Mouse (Mus musculus): ENCODE measurements around the gene Pou2f3.

The Pou2f3 gene

DNA sequence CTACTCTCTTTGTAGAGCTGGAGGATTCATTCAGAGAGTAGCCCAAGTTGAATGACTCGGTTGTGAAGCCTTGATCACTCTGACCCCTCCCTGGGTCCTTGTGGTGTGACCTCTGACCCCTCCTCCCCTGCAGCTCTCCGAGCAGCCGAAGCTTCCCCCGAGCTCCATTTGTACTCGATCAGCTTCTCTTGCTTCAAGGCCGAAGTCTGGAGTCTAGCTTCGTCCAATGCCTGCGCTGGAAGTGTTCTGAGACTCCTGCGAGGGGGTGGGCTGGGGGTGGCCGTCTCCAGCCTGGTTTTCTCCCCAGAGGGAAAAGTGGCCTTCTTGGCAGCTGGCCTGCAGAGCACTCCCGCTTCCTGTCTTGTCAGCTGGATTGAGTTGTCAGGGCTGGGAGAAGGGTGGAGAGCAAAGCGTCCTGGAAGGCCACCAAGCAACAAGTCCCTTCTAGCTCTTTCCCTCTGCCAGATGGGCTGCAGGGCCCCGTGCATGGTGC lies at the start of gene Pou2f3:
TSS of gene Pou2f3 (minus strand) at position 180 of the 493 bp plus-strand sequence.
- in situ Hi-C loops (cut with MboI, MseI), result loop anchor here (10.0 kb wide), 2 partner anchors 205 to 745 kb away; no protein-coding TSS in a partner anchor

DNA sequence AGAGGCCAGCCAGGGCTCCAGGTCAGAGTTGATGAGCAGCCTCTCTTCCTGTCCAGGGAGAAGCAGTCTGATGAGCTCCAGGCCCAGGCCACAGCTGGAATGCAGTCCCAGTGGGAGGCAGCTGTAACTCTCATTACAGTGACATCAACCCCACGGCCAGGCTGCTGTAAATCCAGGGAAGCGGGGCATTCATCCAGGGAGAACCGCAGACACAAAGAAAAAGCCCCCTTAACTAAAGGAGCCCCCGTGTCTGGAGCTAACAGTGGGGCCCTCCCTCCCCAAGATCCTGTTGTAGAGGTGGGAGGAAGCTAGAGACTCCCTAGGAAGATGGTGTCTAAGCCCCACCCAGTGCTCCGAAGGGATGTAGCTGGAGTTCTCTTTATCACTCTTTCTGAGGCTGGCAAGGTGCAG lies 43.1 kb upstream of the Pou2f3 start:
- in situ Hi-C loops (cut with MboI, MseI), result no loop called here

DNA sequence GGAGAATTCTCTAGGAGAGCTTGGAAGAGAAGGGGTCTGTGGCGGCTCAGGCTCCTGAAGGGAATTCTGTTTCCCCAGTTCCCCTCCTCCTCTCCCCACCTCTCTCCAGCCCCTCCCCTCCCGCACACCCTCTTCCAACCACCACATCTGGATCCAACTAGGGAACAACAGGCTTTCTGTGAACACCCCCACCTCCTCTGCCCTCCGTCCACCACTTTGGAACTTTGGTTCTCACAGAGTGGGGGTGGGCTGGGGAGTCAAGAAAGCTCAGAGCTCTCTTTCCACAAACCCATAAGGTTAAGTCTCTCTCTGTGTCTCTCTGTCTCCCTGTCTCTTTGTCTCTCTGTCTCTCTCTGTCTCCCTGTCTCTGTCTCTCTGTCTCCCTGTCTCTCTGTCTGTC lies 42.6 kb upstream of the Pou2f3 start:
- in situ Hi-C loops (cut with MboI, MseI), result no loop called here

DNA sequence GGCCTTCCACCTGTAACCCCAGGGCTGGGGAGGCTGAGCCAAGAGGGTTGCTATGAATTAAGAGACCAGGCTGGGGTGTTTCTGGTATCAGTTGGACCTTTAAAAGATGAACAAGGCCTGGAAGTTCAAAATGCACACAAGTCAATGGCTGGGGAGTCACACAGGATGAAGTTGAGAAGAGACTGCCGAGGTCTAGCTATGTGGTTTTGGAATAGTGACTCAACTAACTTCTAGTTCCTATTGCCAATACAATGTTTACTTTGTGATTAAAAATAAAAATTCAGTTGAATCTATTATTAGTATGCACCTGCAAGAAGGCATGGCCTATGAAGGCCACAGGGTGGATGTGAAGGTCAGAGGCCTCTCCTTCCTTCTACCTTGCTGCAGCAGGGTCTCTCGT lies 41.6 kb upstream of the Pou2f3 start:
- in situ Hi-C loops (cut with MboI, MseI), result no loop called here

DNA sequence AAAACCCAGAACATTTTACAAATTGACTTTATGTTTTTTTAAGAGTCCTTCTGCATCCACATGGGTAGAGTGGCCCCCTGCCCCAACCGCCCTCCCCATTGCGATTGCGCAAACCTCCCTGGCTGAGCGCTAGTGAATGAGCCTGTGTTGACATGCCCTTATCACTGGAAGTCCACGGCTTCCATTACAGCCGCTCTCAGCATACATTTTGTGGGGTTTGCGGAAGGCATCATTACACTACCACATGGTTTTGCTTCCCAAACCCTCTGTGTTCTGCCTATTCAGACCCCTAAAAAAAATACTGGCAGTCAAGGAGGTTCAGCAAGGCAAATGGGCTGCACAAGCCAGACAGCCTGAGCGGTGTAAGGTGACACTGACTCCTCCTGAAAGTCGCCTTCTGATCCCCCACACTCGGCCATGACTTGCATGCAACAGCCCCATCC lies 36.6 kb upstream of the Pou2f3 start:
- in situ Hi-C loops (cut with MboI, MseI), result no loop called here

DNA sequence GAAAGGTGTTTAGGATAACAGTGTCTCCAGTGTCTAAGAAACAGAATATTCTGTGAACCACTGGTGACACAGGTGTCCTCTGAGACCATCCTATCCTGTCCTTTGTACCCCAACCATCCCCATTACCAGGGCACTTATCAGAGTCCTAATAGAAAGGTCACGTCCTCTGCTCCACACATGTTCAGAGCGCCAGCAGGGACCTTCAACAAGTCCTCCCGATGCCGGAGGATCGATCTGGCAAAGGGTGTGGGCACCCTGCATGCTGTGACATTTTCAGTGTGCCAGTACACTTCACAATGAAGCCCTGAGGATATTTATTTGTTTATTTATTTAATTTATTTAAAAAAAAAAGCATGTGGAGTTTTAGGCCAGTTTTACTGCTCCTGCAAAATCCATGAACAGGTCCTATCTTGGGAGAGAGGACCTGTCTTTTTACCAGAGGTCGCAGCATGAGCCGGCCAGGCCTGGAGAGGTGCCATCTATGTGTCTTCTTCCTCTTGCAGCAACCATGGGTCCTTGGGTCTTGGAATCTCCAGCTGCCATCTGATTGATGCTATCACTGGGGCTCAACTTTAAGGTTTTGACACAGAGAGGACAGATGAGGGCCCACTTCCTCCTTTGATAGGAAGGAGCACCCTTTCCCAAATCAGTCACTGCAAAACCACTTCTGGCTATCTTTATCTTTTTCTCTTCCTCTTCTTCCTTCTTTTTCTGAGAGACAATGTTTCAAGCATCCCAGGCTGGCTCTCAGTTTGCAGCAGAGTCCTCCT lies 35.8 kb upstream of the Pou2f3 start:
- in situ Hi-C loops (cut with MboI, MseI), result no loop called here

DNA sequence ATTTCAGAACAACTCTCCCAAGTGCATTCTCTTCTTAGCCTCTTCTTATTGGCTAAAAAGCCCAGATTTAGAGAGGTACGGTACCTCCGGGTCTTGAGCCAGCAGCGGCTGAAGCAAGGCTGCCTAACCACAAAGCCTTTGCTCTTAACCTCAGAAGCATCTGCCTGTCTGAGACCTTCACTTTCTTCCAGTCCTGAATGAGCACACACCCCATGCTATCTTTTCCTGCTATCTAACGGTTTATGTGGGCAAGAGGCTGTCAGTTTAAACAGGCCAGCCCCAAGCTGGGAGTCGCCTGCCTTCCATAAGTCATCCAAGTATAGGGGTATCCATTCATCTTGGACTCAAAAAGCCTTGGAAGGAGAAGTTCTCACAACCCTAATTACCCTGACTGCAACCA lies 32.3 kb upstream of the Pou2f3 start:
- in situ Hi-C loops (cut with MboI, MseI), result no loop called here

DNA sequence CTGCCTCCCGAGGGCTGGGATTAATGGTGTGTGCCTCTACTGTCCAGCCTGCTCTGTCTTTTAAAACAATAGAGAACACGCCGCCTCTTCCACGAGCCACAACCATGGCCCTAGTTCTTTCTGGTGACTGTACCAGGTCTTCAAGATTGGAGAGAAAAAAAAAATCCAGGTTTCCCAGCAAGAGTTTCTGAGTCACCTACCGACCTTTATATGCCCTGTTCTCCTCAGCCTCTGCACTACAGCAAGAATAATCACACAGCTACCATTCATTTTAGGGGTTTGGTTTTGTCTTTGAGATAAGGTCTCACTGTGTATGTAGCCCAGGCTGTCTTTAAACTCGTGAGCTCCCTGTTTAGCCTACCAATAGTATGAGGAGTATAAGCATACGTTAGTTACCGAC lies 31.8 kb upstream of the Pou2f3 start:
- in situ Hi-C loops (cut with MboI, MseI), result no loop called here

DNA sequence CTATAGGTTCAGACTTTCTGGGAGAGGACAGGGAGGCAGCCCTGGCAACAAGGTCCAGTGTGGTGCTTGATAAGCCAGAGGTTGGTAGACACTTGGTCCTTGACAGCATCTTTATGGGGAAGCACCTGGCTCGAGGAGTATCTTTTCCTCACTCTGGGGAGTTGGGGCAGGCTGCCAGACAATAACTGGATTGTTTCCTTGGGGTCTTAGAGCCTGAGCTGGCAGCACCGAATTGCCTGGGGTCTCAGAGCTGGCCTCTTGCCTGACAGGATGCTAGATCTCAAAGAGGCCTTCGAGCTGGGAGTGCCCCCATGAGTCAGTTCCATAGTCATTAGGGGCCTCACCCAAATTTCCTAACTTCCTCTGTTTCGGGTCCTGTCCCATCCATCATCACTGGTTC lies 31.1 kb upstream of the Pou2f3 start:
- in situ Hi-C loops (cut with MboI, MseI), result no loop called here

DNA sequence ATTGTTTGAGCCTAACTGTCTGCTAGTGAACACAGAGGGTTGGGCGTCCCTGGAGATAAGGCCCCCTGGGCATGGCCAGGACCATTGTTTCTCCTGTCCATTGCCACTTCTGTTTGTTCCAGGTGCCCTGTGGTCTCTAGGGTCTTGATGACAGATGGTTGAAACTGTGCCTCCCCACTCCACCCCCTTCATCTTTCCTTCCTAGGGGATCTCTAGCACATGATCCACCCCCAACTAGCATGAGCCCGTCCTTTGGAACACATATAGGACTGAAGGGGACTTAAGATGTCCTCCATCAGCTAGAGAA lies 30.4 kb upstream of the Pou2f3 start:
- in situ Hi-C loops (cut with MboI, MseI), result no loop called here

DNA sequence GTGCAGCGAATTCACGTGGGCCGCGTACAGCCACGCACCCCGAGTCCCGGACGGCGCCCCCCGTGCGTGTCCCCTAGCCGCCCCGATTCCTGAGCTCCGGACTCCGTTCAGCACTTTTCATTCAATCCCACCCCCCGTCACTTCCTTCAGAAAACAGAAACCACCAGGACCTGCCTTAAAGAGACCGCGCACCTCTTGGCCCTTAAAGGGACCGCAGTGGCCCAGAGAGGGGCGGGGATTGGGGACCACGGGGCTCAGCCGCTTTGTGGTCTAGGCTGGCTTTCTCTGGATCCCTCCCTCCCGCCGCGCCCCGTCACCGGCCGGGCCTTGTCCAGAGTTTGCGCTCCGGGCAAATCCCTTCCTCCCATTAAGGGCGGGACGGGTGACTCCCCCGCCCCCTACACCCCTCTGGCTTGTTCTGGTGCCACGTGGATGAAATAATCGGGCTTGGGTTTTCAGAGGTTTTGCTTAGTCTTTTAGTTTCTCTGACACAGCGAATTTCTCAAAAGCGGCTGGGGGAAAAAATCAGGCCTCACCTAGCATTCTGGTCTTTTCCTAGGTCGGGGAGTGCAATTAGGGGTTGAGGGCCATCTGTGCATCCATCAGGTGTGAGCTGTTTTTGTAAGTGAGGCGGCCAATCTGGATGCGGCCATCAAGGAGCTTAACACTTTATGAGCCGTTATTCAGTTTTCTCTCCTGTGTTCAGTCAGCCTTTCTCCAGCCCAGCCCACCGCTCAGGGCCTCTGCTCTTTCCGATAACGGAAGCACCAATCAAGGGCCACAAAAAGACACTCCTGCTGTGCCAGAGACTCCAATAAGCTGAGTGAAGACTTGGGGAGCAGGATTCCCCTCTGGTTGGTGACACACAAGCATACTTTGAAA lies 29.8 kb upstream of the Pou2f3 start, which contains the start of gene Oaf:
TSS of gene Oaf (minus strand) at position 200 of the 882 bp plus-strand sequence.
- in situ Hi-C loops (cut with MboI, MseI), result no loop called here

DNA sequence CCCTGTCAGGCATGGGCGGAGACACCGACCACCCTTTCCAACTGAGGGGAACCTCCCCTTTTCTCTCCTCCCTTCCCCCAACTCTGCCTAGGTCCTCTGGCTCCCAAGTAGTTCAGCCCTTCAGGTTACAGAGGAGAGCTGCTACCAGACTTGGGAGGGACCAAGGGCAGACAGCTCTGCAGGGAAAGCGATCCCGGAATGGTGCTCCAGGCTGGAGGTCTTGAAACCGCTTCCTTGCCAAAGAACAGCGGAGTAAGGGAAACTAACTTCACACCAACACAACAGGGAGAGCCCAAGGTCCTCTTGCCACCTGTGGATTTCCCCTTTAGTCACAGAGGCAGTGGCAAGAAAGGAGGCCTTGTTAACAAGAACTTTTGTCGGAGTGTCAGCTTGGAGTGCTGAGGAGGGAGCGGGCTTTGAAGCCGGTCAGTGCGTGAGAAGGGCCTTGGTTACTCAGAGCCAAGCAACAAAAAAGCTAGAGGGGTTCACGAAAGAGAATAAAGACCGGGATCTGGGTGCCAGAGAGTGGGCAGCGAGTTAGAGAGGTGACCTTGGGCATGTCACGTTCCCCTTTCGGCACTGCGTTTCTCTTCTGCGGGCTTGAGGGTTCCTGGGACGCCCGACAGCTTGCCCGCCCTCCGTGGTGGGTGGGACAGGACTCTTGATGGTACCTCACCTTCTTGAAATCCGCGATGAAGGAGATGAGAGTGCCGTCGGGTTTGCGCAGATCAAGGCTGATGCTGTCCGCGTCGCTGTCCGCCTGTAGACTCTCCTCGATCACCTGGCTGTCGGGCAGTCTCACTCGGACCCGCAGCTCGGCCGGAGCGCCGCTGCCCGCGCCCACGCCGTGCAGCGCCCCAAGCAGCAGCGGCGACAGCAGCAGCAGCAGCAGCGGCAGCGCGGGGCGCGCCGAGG lies 28.7 kb upstream of the Pou2f3 start:
- in situ Hi-C loops (cut with MboI, MseI), result no loop called here

DNA sequence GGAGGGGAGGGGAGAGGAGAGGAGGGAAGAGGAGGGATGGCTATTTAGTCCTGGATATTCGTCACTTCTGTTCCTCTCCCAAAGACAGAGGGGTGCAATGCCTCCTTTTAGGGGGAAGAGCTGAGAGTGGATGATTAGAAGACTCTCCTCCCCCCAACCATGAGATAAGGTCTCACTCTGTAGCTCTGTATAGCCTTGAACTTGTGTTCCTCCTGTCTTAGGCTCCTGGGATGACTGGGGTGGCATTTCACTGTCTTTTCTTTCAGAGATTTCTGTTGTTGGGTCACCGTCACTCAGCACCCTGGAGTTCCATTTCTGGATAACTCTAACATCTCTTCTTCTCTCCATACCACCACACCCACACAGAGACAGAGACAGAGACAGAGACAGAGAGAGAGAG lies 28.0 kb upstream of the Pou2f3 start:
- in situ Hi-C loops (cut with MboI, MseI), result no loop called here

DNA sequence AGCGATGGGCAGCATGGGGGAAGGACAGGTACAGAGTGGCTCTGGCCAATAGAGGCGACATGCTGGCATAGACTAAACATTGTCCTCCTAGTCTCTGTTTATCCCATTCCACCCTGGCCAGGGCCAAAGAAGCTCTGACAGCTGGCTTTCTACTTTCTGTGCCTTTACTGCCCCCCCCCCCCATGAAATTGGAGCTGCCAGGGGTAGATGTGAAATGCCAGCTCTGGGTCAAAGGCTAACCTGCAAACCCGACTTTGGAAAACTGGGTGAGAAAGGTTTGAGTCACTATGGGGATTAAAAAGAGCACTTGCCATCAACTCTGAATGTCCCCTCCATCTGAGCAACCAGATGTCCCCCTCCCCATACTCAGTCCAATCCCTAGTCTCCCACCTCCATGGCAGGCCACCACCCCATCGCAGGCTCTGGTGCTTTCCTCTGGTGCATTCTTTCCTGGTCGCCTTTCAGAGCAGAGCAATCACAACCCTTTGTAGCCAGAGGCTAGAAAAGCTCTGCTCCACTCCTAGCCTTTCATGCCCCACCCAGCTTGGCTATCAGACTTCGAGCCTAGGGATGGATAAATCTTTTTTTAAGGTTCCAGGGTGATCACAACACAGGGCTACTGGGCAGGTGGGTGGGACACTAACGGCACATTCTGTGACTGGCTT lies 27.1 kb upstream of the Pou2f3 start:
- in situ Hi-C loops (cut with MboI, MseI), result no loop called here

DNA sequence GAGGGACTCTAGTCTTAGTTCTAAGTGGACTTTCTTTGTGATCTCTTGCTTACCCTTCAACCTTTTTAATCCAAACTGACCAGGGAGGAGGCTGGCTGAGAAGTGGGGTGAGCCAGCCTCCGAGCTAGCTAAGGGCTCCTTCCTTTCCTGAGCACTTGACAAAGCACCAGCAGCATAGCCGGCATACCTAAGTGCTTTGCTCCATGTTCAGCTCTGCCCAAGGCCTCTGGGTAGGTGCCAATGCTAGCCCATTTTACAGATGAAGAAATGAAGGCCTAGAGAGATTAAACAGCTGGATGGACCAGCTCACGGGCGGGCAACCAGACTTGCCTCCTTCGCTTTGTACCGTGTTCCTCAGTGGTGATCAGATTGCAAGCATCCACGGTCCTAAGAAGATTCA lies 26.4 kb upstream of the Pou2f3 start:
- in situ Hi-C loops (cut with MboI, MseI), result no loop called here

DNA sequence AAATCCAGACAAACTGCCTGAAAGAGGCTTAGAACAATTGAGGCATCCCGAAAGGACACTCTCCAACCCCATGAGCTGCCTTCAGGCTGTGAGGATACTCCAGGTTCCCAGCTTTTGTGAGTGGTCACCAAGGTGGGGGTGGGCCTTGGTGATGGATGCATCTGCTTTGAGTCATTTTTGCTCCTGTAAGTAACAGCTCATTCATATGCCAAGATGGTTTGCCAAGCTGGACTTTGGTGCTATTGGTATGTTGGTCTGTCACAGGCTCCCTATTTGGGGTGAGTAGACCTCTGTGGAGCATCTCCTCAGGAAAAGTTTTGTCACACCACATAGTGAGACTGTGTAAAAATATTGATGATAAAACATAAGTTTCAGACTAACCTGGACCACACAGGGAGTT lies 25.9 kb upstream of the Pou2f3 start:
- in situ Hi-C loops (cut with MboI, MseI), result no loop called here

DNA sequence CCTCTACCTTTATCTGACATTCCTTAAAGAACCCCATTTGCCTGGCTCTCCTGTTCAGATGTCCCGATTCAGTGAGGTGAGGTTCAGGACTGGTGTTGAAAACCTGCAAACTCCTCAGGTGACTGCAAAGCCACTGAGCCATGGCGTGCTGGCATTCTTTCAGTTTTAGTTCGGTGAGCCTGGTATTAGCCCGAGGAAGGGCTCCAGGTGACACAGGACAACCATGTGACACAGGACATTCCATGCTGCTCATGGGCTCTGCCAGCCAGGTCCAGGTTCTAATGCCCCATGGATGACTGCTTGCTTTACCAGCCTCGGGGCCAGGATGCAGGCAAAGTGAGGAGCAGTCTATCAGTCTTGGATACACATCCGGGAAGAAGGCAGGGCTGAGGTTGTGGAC lies 25.2 kb upstream of the Pou2f3 start:
- in situ Hi-C loops (cut with MboI, MseI), result no loop called here

DNA sequence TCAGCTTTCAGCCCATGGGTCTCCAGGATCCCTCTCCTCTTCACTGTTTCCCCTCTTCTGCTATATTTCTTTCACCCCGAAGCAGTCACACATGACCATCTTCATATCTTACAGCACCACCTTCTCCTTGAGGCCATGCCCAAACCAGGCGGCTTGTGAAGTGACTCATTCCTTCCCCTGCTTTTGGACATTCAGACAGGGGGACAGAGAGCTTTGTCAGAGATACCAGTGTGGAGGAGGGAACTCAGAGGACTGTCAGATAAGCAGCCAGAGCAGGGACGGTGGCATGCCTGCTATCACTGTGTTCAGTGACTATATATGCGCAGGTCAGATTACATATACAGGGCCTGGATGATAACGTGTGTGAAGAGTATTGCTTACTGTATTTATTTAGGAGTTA lies 24.3 kb upstream of the Pou2f3 start:
- in situ Hi-C loops (cut with MboI, MseI), result no loop called here

DNA sequence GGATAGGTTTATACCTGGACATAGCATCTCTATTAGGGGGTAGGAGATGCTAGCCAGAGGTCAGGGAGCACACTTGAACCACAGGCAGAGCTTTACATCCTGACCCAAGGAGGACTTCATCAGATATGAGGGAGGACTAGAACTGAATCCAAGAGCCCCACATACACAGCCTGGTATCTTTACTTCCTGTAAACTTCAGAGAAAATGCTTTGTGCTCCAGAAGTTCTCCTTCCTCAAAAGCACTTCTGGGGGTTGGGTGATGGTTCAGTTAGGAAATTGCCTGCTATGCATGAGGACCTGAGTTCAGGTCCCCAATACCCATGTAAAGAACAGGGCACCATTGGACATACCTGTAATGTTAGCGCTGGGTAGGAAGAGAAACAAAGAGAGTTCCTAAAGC lies 23.3 kb upstream of the Pou2f3 start:
- in situ Hi-C loops (cut with MboI, MseI), result no loop called here

DNA sequence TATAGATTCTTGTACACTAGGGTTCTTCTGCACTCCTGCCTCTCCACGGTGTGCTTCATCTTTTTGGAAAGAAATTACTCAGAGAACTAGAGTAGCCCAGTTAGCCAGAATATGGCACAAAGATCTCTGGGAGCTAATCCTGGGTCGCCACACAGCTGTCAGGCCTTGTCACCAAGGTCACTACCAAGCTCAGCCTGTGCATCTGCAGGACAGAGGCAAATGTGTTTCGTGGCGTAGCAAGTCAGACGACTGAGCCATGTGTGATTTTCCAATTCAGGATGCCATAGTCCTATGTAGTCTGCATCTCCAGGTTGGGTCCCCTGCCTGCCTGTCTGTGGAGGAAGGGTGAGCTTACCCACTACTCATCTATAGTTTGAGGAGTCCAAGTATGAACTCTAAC lies 22.9 kb upstream of the Pou2f3 start:
- in situ Hi-C loops (cut with MboI, MseI), result no loop called here

DNA sequence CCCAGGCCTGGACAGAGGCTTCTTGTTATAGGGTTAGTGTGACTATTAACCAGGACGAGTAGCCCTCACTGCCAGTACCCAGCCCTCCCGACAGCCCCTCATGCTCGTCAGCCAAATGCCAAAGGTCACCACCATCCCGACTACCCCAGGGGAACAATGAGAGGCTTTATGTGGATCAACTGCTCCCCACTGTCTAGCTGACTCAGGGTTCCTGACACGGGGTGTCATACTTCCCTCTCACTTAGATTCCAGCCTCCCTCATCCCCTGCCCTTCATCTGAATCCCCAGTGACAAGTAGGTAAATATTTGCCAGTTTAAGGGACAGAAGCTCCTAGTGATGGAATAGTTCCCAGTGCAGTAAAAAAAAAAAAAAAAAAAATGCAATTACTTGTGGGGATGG lies 22.1 kb upstream of the Pou2f3 start:
- in situ Hi-C loops (cut with MboI, MseI), result no loop called here

All from regulatory T cell (primary cell).